Mouse (Mus musculus): Measurements from ENCODE around the gene Ednra. TPM values are rescaled to one million over a fixed set of nuclear protein-coding genes. Genes with fewer than 3 reads are reported as not detected.

Gene Ednra
- total and polyA plus RNA-seq, 2 experiments from 2014 or later, result 3.5 to 3.8 TPM

- Histone ChIP-seq H3K4me3 (ENCODE audit: low read depth, low read length) (no peak overlapping the region), H3K27me3 (ENCODE audit: insufficient read depth, low read length) (no peaks in the 10 kb centered on the region), H3K4me2 (ENCODE audit: low read depth) (no peak overlapping the region), H3K9me3 (ENCODE audit: low read length) (no peaks in the 10 kb centered on the region), H3K4me1 (ENCODE audit: insufficient read depth) (no peaks in the 10 kb centered on the region), H3K27ac (ENCODE audit: low read depth, low read length) (no peak overlapping the region), H3K9ac (no peak overlapping the region), H3K36me3 (ENCODE audit: insufficient read depth) (no peaks in the 10 kb centered on the region)
- 76% methylated on average over 3 of the region's 3 CpGs for WGBS
- ATAC-seq, result no peak
- DNase-seq, result no peak
- TF ChIP-seq CTCF (IDR thresholded peaks at IDR 0.05; ENCODE audit: low read depth), result no peak
These were observed 38.7 kb upstream of the Ednra start for GRCm38 (mm10) chr8:77762967-77763366.

- H3K4me1 ChIP-seq (ENCODE audit: insufficient read depth), result no peaks in the 10 kb centered on the region
- ATAC-seq (no peak), DNase-seq (peak; percentile 7)
- no peaks in the 10 kb centered on the region for H3K27me3 ChIP-seq (ENCODE audit: insufficient read depth, low read length)
- H3K36me3 ChIP-seq (ENCODE audit: insufficient read depth), result no peaks in the 10 kb centered on the region
- H3K9me3 ChIP-seq (ENCODE audit: low read length), result no peaks in the 10 kb centered on the region
- WGBS, result 36% methylated on average over 4 of the region's 4 CpGs
- no peak overlapping the region for H3K4me3 ChIP-seq (ENCODE audit: low read depth, low read length)
- H3K27ac ChIP-seq (ENCODE audit: low read depth, low read length), result no peak overlapping the region
- no peak overlapping the region for H3K9ac ChIP-seq
- TF ChIP-seq CTCF (IDR thresholded peaks at IDR 0.05; ENCODE audit: low read depth), result no peak
- H3K4me2 ChIP-seq (ENCODE audit: low read depth), result no peak overlapping the region
These were observed 31.2 kb upstream of the Ednra start for GRCm38 (mm10) chr8:77755441-77755840.

- Histone ChIP-seq H3K4me3 (ENCODE audit: low read depth, low read length) (no peak overlapping the region), H3K36me3 (ENCODE audit: insufficient read depth) (no peaks in the 10 kb centered on the region), H3K4me2 (ENCODE audit: low read depth) (no peak overlapping the region), H3K9ac (no peak overlapping the region), H3K27me3 (ENCODE audit: insufficient read depth, low read length) (no peaks in the 10 kb centered on the region), H3K27ac (ENCODE audit: low read depth, low read length) (no peak overlapping the region), H3K9me3 (ENCODE audit: low read length) (no peaks in the 10 kb centered on the region), H3K4me1 (ENCODE audit: insufficient read depth) (no peaks in the 10 kb centered on the region)
- TF ChIP-seq CTCF (IDR thresholded peaks at IDR 0.05; ENCODE audit: low read depth), result no peak
- DNase-seq, result no peak
- WGBS, result 84% methylated on average over 5 of the region's 5 CpGs
- no peak for ATAC-seq
These were observed 29.5 kb upstream of the Ednra start for GRCm38 (mm10) chr8:77753796-77754195.

GRCm38 (mm10) chr8:77752041-77752440, 27.8 kb upstream of the Ednra start:
- Histone ChIP-seq H3K4me3 (ENCODE audit: low read depth, low read length) (no peak overlapping the region), H3K9ac (no peak overlapping the region), H3K9me3 (ENCODE audit: low read length) (no peaks in the 10 kb centered on the region), H3K4me2 (ENCODE audit: low read depth) (no peak overlapping the region), H3K4me1 (ENCODE audit: insufficient read depth) (no peaks in the 10 kb centered on the region), H3K27ac (ENCODE audit: low read depth, low read length) (no peak overlapping the region), H3K27me3 (ENCODE audit: insufficient read depth, low read length) (no peaks in the 10 kb centered on the region), H3K36me3 (ENCODE audit: insufficient read depth) (no peaks in the 10 kb centered on the region)
- WGBS, result 74% methylated on average over 3 of the region's 3 CpGs
- no peak for ATAC-seq
- no peak for TF ChIP-seq CTCF (IDR thresholded peaks at IDR 0.05; ENCODE audit: low read depth)
- no peak for DNase-seq

GRCm38 (mm10) chr8:77750407-77750806, 26.1 kb upstream of the Ednra start:
- no peak for TF ChIP-seq CTCF (IDR thresholded peaks at IDR 0.05; ENCODE audit: low read depth)
- H3K9me3 ChIP-seq (ENCODE audit: low read length), result no peaks in the 10 kb centered on the region
- WGBS, result 39% methylated on average over 4 of the region's 4 CpGs
- H3K4me1 ChIP-seq (ENCODE audit: insufficient read depth), result no peaks in the 10 kb centered on the region
- no peaks in the 10 kb centered on the region for H3K27me3 ChIP-seq (ENCODE audit: insufficient read depth, low read length)
- no peak overlapping the region for H3K27ac ChIP-seq (ENCODE audit: low read depth, low read length)
- no peak overlapping the region for H3K4me3 ChIP-seq (ENCODE audit: low read depth, low read length)
- H3K4me2 ChIP-seq (ENCODE audit: low read depth), result no peak overlapping the region
- DNase-seq (no peak), ATAC-seq (no peak)
- H3K9ac ChIP-seq, result no peak overlapping the region
- no peaks in the 10 kb centered on the region for H3K36me3 ChIP-seq (ENCODE audit: insufficient read depth)

- Histone ChIP-seq H3K9me3 (ENCODE audit: low read length) (no peaks in the 10 kb centered on the region), H3K4me1 (ENCODE audit: insufficient read depth) (no peaks in the 10 kb centered on the region), H3K27ac (ENCODE audit: low read depth, low read length) (no peak overlapping the region), H3K4me3 (ENCODE audit: low read depth, low read length) (no peak overlapping the region), H3K36me3 (ENCODE audit: insufficient read depth) (no peaks in the 10 kb centered on the region), H3K9ac (no peak overlapping the region), H3K4me2 (ENCODE audit: low read depth) (no peak overlapping the region), H3K27me3 (ENCODE audit: insufficient read depth, low read length) (no peaks in the 10 kb centered on the region)
- ATAC-seq (no peak), DNase-seq (no peak)
- WGBS, result 87% methylated on average over 3 of the region's 3 CpGs
- no peak for TF ChIP-seq CTCF (IDR thresholded peaks at IDR 0.05; ENCODE audit: low read depth)
These were observed 20.2 kb upstream of the Ednra start for GRCm38 (mm10) chr8:77744476-77744875.

- DNase-seq (no peak), ATAC-seq (no peak)
- H3K9me3 ChIP-seq (ENCODE audit: low read length), result no peaks in the 10 kb centered on the region
- no peaks in the 10 kb centered on the region for H3K36me3 ChIP-seq (ENCODE audit: insufficient read depth)
- no peak overlapping the region for H3K9ac ChIP-seq
- H3K4me3 ChIP-seq (ENCODE audit: low read depth, low read length), result no peak overlapping the region
- TF ChIP-seq CTCF (IDR thresholded peaks at IDR 0.05; ENCODE audit: low read depth), result no peak
- H3K27me3 ChIP-seq (ENCODE audit: insufficient read depth, low read length), result no peaks in the 10 kb centered on the region
- no peaks in the 10 kb centered on the region for H3K4me1 ChIP-seq (ENCODE audit: insufficient read depth)
- no peak overlapping the region for H3K27ac ChIP-seq (ENCODE audit: low read depth, low read length)
- 42% methylated on average over 3 of the region's 3 CpGs for WGBS
- H3K4me2 ChIP-seq (ENCODE audit: low read depth), result no peak overlapping the region
These were observed 18.1 kb upstream of the Ednra start for GRCm38 (mm10) chr8:77742395-77742794.

Data from forebrain, postnatal 0 days (tissue).